Mouse (Mus musculus): ENCODE measurements around the gene Trpv1. TPM values are rescaled to one million over a fixed set of nuclear protein-coding genes. Genes with fewer than 3 reads are reported as not detected.
A peak's percentile ranks its signal among the peaks of the same experiment; 100 is the strongest.

Trpv1 gene
- polyA plus RNA-seq, 1 experiment from 2014 or later: 0.29 TPM

GRCm38 (mm10) chr11:73199879-73200278, 34.2 kb upstream of the Trpv1 start:
- Histone ChIP-seq H3K36me3 (replicated peaks; ENCODE audit: control insufficient read depth, insufficient read depth, low read depth, low read length) (no peaks in the 10 kb centered on the region), H3K27me3 (ENCODE audit: control insufficient read depth, insufficient read depth, low read length) (no peaks in the 10 kb centered on the region), H3K9me3 (replicated peaks; ENCODE audit: control insufficient read depth, low read length) (no peaks in the 10 kb centered on the region), H3K4me2 (ENCODE audit: low read depth, low read length) (peak overlapping the region; percentile 97), H3K27ac (replicated peaks; ENCODE audit: low read depth, low read length) (no peak overlapping the region), H3K4me1 (ENCODE audit: control insufficient read depth, insufficient read depth, low read length) (no peaks in the 10 kb centered on the region), H3K4me3 (ENCODE audit: low read depth, low read length) (peak overlapping the region; percentile 67), H3K9ac (replicated peaks; ENCODE audit: low read length) (peak overlapping the region; percentile 56)
- no peak for ATAC-seq (replicated peaks; ENCODE audit: insufficient number of reproducible peaks, low FRiP score, low TSS enrichment, low read depth)
- no peak for DNase-seq (ENCODE audit: low spot score)
- WGBS: 5% methylated on average over 12 of the region's 12 CpGs

DNA sequence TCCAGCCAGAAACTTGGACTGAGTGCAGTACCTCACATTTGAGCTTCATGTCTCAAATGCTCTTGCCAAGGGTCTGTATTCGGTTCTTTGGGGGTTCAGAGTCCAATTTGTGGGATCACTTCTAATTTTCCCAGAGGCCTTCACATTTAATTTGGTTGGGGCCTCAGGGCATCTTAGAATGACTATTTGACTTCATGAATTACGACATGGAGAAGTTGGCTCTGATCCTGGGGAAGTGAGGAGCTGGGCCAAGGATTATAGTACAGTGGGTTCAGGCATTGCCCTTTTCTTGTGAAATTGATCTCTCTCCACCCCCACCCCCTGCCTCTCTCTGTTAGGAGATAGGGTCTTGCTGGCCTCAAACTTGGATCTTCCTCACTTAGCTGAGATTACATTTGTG, 33.1 kb upstream of the Trpv1 start:
- no peak overlapping the region for H3K4me2 ChIP-seq (ENCODE audit: low read depth, low read length)
- no peaks in the 10 kb centered on the region for H3K36me3 ChIP-seq (replicated peaks; ENCODE audit: control insufficient read depth, insufficient read depth, low read depth, low read length)
- no peak overlapping the region for H3K4me3 ChIP-seq (ENCODE audit: low read depth, low read length)
- no peaks in the 10 kb centered on the region for H3K27me3 ChIP-seq (ENCODE audit: control insufficient read depth, insufficient read depth, low read length)
- 70% methylated on average over 2 of the region's 2 CpGs for WGBS
- no peak overlapping the region for H3K9ac ChIP-seq (replicated peaks; ENCODE audit: low read length)
- DNase-seq (ENCODE audit: low spot score) (no peak), ATAC-seq (replicated peaks; ENCODE audit: insufficient number of reproducible peaks, low FRiP score, low TSS enrichment, low read depth) (no peak)
- H3K4me1 ChIP-seq (ENCODE audit: control insufficient read depth, insufficient read depth, low read length): no peaks in the 10 kb centered on the region
- H3K9me3 ChIP-seq (replicated peaks; ENCODE audit: control insufficient read depth, low read length): no peaks in the 10 kb centered on the region
- no peak overlapping the region for H3K27ac ChIP-seq (replicated peaks; ENCODE audit: low read depth, low read length)

- Histone ChIP-seq H3K9ac (replicated peaks; ENCODE audit: low read length) (no peak overlapping the region), H3K27ac (replicated peaks; ENCODE audit: low read depth, low read length) (no peak overlapping the region), H3K4me3 (ENCODE audit: low read depth, low read length) (no peak overlapping the region), H3K4me1 (ENCODE audit: control insufficient read depth, insufficient read depth, low read length) (no peaks in the 10 kb centered on the region), H3K4me2 (ENCODE audit: low read depth, low read length) (no peak overlapping the region), H3K36me3 (replicated peaks; ENCODE audit: control insufficient read depth, insufficient read depth, low read depth, low read length) (no peaks in the 10 kb centered on the region), H3K27me3 (ENCODE audit: control insufficient read depth, insufficient read depth, low read length) (no peaks in the 10 kb centered on the region), H3K9me3 (replicated peaks; ENCODE audit: control insufficient read depth, low read length) (no peaks in the 10 kb centered on the region)
- WGBS: 28% methylated on average over 4 of the region's 4 CpGs
- ATAC-seq (replicated peaks; ENCODE audit: insufficient number of reproducible peaks, low FRiP score, low TSS enrichment, low read depth): no peak
- no peak for DNase-seq (ENCODE audit: low spot score)
These were observed 32.5 kb upstream of the Trpv1 start for GRCm38 (mm10) chr11:73201597-73201996.

- WGBS: 84% methylated on average over 8 of the region's 8 CpGs
- H3K9ac ChIP-seq (replicated peaks; ENCODE audit: low read length): no peak overlapping the region
- no peak for ATAC-seq (replicated peaks; ENCODE audit: insufficient number of reproducible peaks, low FRiP score, low TSS enrichment, low read depth)
- H3K27ac ChIP-seq (replicated peaks; ENCODE audit: low read depth, low read length): no peak overlapping the region
- H3K4me2 ChIP-seq (ENCODE audit: low read depth, low read length): no peak overlapping the region
- H3K27me3 ChIP-seq (ENCODE audit: control insufficient read depth, insufficient read depth, low read length): no peaks in the 10 kb centered on the region
- H3K9me3 ChIP-seq (replicated peaks; ENCODE audit: control insufficient read depth, low read length): no peaks in the 10 kb centered on the region
- H3K4me1 ChIP-seq (ENCODE audit: control insufficient read depth, insufficient read depth, low read length): no peaks in the 10 kb centered on the region
- DNase-seq (ENCODE audit: low spot score): no peak
- H3K4me3 ChIP-seq (ENCODE audit: low read depth, low read length): no peak overlapping the region
- H3K36me3 ChIP-seq (replicated peaks; ENCODE audit: control insufficient read depth, insufficient read depth, low read depth, low read length): no peaks in the 10 kb centered on the region
These were observed 30.2 kb upstream of the Trpv1 start for GRCm38 (mm10) chr11:73203895-73204294.

DNA sequence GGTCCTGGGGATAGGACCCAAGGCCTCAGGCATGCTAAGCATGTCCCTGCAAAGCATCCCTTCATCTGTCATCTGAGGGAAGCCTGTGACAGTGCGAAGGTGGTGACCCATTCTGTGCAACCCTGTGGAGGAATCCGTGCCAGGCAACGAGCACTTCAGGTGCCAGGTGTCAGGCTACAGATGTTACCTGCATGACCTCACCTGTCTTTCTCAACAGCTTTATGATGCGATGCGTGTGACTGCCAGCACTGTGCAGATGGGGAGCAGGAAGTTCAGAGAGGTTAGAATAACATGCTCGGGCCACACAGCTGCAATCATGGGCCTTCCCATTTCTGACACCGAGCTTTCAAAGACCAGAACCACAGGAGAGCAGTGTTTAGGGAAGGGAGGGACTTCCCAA, 28.9 kb upstream of the Trpv1 start:
- no peak overlapping the region for H3K4me3 ChIP-seq (ENCODE audit: low read depth, low read length)

GRCm38 (mm10) chr11:73207621-73208020, 26.5 kb upstream of the Trpv1 start:
- H3K4me1 ChIP-seq (ENCODE audit: control insufficient read depth, insufficient read depth, low read length): no peaks in the 10 kb centered on the region
- H3K9me3 ChIP-seq (replicated peaks; ENCODE audit: control insufficient read depth, low read length): no peaks in the 10 kb centered on the region
- ATAC-seq (replicated peaks; ENCODE audit: insufficient number of reproducible peaks, low FRiP score, low TSS enrichment, low read depth) (no peak), DNase-seq (ENCODE audit: low spot score) (no peak)
- H3K4me3 ChIP-seq (ENCODE audit: low read depth, low read length): no peak overlapping the region
- no peak overlapping the region for H3K9ac ChIP-seq (replicated peaks; ENCODE audit: low read length)
- no peak overlapping the region for H3K27ac ChIP-seq (replicated peaks; ENCODE audit: low read depth, low read length)
- no peaks in the 10 kb centered on the region for H3K36me3 ChIP-seq (replicated peaks; ENCODE audit: control insufficient read depth, insufficient read depth, low read depth, low read length)
- no peak overlapping the region for H3K4me2 ChIP-seq (ENCODE audit: low read depth, low read length)
- 74% methylated on average over 2 of the region's 2 CpGs for WGBS
- no peaks in the 10 kb centered on the region for H3K27me3 ChIP-seq (ENCODE audit: control insufficient read depth, insufficient read depth, low read length)

More for the DNA sequence above, 28.9 kb upstream of the Trpv1 start:
- no peak overlapping the region for H3K4me2 ChIP-seq (ENCODE audit: low read depth, low read length)
- H3K27me3 ChIP-seq (ENCODE audit: control insufficient read depth, insufficient read depth, low read length): no peaks in the 10 kb centered on the region
- no peaks in the 10 kb centered on the region for H3K4me1 ChIP-seq (ENCODE audit: control insufficient read depth, insufficient read depth, low read length)
- ATAC-seq (replicated peaks; ENCODE audit: insufficient number of reproducible peaks, low FRiP score, low TSS enrichment, low read depth) (no peak), DNase-seq (ENCODE audit: low spot score) (no peak)
- 51% methylated on average over 7 of the region's 7 CpGs for WGBS
- no peaks in the 10 kb centered on the region for H3K36me3 ChIP-seq (replicated peaks; ENCODE audit: control insufficient read depth, insufficient read depth, low read depth, low read length)
- H3K9me3 ChIP-seq (replicated peaks; ENCODE audit: control insufficient read depth, low read length): no peaks in the 10 kb centered on the region
- H3K27ac ChIP-seq (replicated peaks; ENCODE audit: low read depth, low read length): no peak overlapping the region
- no peak overlapping the region for H3K9ac ChIP-seq (replicated peaks; ENCODE audit: low read length)

DNA sequence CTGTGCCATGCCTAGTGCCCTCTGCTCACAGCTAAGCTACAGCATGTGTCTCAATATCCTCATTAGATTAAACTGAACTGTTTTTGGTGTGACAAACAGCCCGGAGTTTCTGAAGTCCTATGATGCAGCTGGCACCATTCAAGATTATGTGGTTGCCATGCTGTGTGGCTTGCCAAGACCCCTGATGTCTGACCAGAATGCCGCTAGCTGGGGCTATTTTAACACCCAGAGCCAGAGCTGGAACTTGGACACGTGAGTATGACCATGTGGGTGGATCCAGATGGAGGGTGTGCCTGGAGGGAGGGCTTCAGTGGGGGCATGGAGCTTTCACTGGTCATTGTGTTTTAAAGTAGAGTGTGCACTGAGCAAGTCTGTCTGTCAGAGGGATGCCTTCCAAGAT, 20.1 kb upstream of the Trpv1 start:
- 78% methylated on average over 3 of the region's 3 CpGs for WGBS
- no peak overlapping the region for H3K4me3 ChIP-seq (ENCODE audit: low read depth, low read length)
- no peak overlapping the region for H3K4me2 ChIP-seq (ENCODE audit: low read depth, low read length)
- ATAC-seq (replicated peaks; ENCODE audit: insufficient number of reproducible peaks, low FRiP score, low TSS enrichment, low read depth) (no peak), DNase-seq (ENCODE audit: low spot score) (no peak)
- no peak overlapping the region for H3K27ac ChIP-seq (replicated peaks; ENCODE audit: low read depth, low read length)
- H3K4me1 ChIP-seq (ENCODE audit: control insufficient read depth, insufficient read depth, low read length): no peaks in the 10 kb centered on the region
- no peak overlapping the region for H3K9ac ChIP-seq (replicated peaks; ENCODE audit: low read length)
- no peaks in the 10 kb centered on the region for H3K36me3 ChIP-seq (replicated peaks; ENCODE audit: control insufficient read depth, insufficient read depth, low read depth, low read length)
- no peaks in the 10 kb centered on the region for H3K9me3 ChIP-seq (replicated peaks; ENCODE audit: control insufficient read depth, low read length)
- H3K27me3 ChIP-seq (ENCODE audit: control insufficient read depth, insufficient read depth, low read length): no peaks in the 10 kb centered on the region

- DNase-seq (ENCODE audit: low spot score): no peak
- Histone ChIP-seq H3K27ac (replicated peaks; ENCODE audit: low read depth, low read length) (no peak overlapping the region), H3K27me3 (ENCODE audit: control insufficient read depth, insufficient read depth, low read length) (no peaks in the 10 kb centered on the region), H3K36me3 (replicated peaks; ENCODE audit: control insufficient read depth, insufficient read depth, low read depth, low read length) (no peaks in the 10 kb centered on the region), H3K4me3 (ENCODE audit: low read depth, low read length) (no peak overlapping the region), H3K9ac (replicated peaks; ENCODE audit: low read length) (no peak overlapping the region), H3K4me1 (ENCODE audit: control insufficient read depth, insufficient read depth, low read length) (no peaks in the 10 kb centered on the region), H3K4me2 (ENCODE audit: low read depth, low read length) (no peak overlapping the region), H3K9me3 (replicated peaks; ENCODE audit: control insufficient read depth, low read length) (no peaks in the 10 kb centered on the region)
- 64% methylated on average over 2 of the region's 2 CpGs for WGBS
- no peak for ATAC-seq (replicated peaks; ENCODE audit: insufficient number of reproducible peaks, low FRiP score, low TSS enrichment, low read depth)
These were observed 14.4 kb upstream of the Trpv1 start for GRCm38 (mm10) chr11:73219671-73220070.
